Mouse (Mus musculus): ENCODE data around the gene Smok2b. TPM values are rescaled to one million over a fixed set of nuclear protein-coding genes. Genes with fewer than 3 reads are reported as not detected.
"Not testable (repeated sequence)": the region's sequence is repeated elsewhere in the genome, so short reads cannot be mapped to it uniquely, and the experiment has no call there.

Gene Smok2b
- polyA plus RNA-seq, 1 experiment = not detected

DNA sequence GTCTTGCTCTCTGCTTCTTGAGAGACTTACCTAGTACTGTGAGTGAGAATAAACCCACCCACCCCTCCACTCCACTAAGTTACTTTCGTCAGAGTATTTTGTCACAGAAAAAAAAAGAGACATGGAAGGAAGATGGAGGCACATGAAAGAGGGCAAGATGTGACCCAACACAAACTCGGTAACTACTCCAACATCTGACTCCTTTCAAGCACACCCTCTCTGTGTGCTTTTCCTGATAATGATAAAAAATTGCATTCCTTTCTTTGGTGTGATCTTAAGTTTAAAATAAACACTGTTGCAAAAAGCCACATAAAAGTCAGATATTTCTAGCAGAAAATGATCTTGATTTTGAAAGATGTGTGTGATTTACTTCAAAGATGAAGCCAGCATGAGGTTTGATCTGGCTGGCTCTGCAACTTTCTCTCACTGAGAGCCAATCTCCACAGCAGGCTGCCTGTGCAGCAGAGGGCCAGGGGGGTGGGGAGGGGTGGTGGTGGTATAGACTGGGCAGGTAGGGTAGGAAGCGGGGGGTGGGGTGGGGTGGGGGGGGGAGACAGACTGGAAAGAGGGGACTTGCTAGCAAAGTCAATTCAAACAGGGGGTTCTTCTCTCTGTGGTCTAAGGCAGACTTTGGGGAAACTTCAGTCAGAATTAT is 27.5 kb upstream of the Smok2b start:
- not testable (repeated sequence) for H3K4me3 ChIP-seq (ENCODE audit: insufficient read depth, poor library complexity, severe bottlenecking); H3K36me3 ChIP-seq (ENCODE audit: control insufficient read depth, insufficient read depth); H3ac ChIP-seq (ENCODE audit: control insufficient read depth, insufficient read length, low read depth); H3K79me3 ChIP-seq (ENCODE audit: low read depth); H3K27me3 ChIP-seq (ENCODE audit: control insufficient read depth, insufficient read depth, insufficient read length); H3K79me2 ChIP-seq (ENCODE audit: control insufficient read depth, insufficient read depth)

DNA sequence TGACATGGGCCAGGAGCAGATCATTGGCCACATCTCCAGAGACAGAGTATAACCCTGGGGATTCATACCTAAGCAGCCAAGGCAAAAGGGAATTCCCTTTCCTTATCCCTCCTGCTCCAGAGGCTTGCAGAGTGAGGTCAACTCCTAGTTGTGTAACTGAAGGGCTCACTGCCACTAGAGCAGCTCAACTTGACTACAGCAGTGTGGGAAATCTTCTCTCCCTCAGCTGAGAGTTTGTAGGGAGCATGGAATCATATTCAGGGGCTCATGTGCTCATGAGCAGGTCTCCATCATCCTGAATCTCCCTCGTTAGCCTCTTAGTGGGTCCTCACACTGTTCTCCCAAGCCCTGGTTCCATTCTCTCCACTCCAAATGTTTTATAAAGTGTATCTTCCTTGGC is 24.8 kb upstream of the Smok2b start:
- H3K36me3 ChIP-seq (ENCODE audit: control insufficient read depth, insufficient read depth); H3K79me2 ChIP-seq (ENCODE audit: control insufficient read depth, insufficient read depth); H3ac ChIP-seq (ENCODE audit: control insufficient read depth, insufficient read length, low read depth); H3K79me3 ChIP-seq (ENCODE audit: low read depth); H3K27me3 ChIP-seq (ENCODE audit: control insufficient read depth, insufficient read depth, insufficient read length); H3K4me3 ChIP-seq (ENCODE audit: insufficient read depth, poor library complexity, severe bottlenecking): not testable (repeated sequence)

DNA sequence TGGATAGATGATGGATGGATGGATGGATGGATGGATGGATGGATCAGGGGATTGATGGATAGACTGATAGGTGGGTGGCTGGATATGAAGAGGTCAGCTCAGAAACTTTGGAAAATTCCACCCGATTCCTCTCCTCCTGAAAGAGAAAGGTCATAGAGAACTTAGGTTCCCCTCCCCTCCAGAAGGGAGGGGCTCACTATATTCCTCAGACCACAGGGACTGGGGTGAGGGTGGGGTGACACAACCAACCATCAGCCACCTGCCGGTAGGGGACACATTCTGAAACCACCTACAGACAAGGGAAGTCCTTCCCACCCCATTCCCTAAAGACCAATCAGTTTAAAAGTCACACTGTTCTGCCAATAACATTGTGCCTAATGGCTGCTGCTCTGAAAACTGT is 23.6 kb upstream of the Smok2b start:
- H3K4me3 ChIP-seq (ENCODE audit: insufficient read depth, poor library complexity, severe bottlenecking) = no peak overlapping the region
- no peak overlapping the region for H3ac ChIP-seq (ENCODE audit: control insufficient read depth, insufficient read length, low read depth)
- H3K79me2 ChIP-seq (ENCODE audit: control insufficient read depth, insufficient read depth) = no peaks in the 10 kb centered on the region
- TF ChIP-seq CEBPB (IDR thresholded peaks at IDR 0.05; ENCODE audit: low read depth) (no peak), USF1 (IDR thresholded peaks at IDR 0.05; ENCODE audit: low read depth) (no peak), FOSL1 (IDR thresholded peaks at IDR 0.05; ENCODE audit: insufficient read depth, low read length, poor library complexity, severe bottlenecking) (no peak), MYOG (IDR thresholded peaks at IDR 0.05; ENCODE audit: control insufficient read depth, extremely low read depth, insufficient read length) (no peak), CTCF (IDR thresholded peaks at IDR 0.05; ENCODE audit: control insufficient read depth, insufficient read depth, insufficient read length) (no peak), MAX (IDR thresholded peaks at IDR 0.05) (no peak), MYOD1 (IDR thresholded peaks at IDR 0.05; ENCODE audit: control insufficient read depth, insufficient read length, low read depth) (no peak)
- no peaks in the 10 kb centered on the region for H3K79me3 ChIP-seq (ENCODE audit: low read depth)
- H3K36me3 ChIP-seq (ENCODE audit: control insufficient read depth, insufficient read depth) = no peaks in the 10 kb centered on the region
- no peaks in the 10 kb centered on the region for H3K27me3 ChIP-seq (ENCODE audit: control insufficient read depth, insufficient read depth, insufficient read length)

DNA sequence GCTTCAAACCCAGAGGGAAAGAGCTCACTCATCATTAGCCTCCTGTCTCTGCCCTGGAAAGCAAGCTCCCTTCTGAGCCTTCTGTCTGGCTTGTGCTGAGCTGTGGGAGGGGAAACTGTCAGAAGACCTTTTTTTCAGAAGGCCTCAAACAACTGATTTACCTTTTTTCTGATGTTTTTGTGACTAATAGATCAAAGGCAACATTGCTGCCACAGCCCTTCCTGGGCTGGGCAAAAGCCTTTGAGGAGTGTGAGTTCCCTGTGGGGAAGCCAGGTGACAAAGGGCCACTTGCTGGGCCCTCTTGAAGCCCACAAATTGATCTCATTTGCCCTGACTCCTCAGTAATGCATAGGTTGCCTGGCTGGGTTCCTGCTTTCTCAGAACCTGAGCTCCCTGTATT is 21.6 kb upstream of the Smok2b start:
- H3K79me2 ChIP-seq (ENCODE audit: control insufficient read depth, insufficient read depth); H3K27me3 ChIP-seq (ENCODE audit: control insufficient read depth, insufficient read depth, insufficient read length); H3K4me3 ChIP-seq (ENCODE audit: insufficient read depth, poor library complexity, severe bottlenecking); H3K36me3 ChIP-seq (ENCODE audit: control insufficient read depth, insufficient read depth); H3ac ChIP-seq (ENCODE audit: control insufficient read depth, insufficient read length, low read depth); H3K79me3 ChIP-seq (ENCODE audit: low read depth): not testable (repeated sequence)

DNA sequence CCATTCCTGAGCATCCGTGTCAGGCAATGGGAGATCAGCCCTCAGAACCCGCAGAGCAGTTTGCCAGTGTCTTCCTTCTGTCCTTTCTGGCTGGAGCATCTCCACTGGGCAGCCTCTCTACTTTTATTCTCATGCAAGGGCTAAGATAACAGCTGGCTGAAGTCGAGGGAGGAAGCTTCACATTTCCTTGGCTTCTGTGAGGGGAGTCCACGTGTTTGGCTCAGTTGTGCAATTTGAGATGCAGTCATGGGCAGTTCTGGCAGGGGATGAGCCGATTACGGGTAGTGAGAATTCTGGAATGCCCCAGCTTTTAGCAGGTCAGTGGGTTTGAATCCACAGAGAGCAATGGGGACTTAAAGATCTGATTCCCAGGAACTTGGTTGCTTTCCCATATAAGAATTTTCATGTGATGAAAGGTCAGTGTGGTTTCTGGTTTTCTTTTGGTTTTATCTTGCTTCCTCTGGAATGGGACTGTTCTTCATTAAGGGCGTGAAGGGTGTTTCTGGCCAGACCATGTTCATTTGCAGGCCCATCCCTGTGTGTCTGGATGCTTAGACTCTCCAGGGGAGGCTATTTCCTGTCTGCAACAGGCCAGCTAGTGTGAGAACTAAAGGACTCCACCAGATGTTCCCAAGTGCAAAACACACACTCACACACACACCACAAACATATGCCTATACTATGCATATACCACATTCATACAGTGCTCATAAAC is 17.8 kb upstream of the Smok2b start:
- H3ac ChIP-seq (ENCODE audit: control insufficient read depth, insufficient read length, low read depth) = no peak overlapping the region
- H3K79me2 ChIP-seq (ENCODE audit: control insufficient read depth, insufficient read depth) = no peaks in the 10 kb centered on the region
- H3K79me3 ChIP-seq (ENCODE audit: low read depth) = no peaks in the 10 kb centered on the region
- H3K27me3 ChIP-seq (ENCODE audit: control insufficient read depth, insufficient read depth, insufficient read length) = no peaks in the 10 kb centered on the region
- no peak overlapping the region for H3K4me3 ChIP-seq (ENCODE audit: insufficient read depth, poor library complexity, severe bottlenecking)
- TF ChIP-seq MYOG (IDR thresholded peaks at IDR 0.05; ENCODE audit: control insufficient read depth, extremely low read depth, insufficient read length) = no peak
- TF ChIP-seq CEBPB (IDR thresholded peaks at IDR 0.05; ENCODE audit: low read depth) = no peak
- TF ChIP-seq FOSL1 (IDR thresholded peaks at IDR 0.05; ENCODE audit: insufficient read depth, low read length, poor library complexity, severe bottlenecking) = no peak
- TF ChIP-seq MYOD1 (IDR thresholded peaks at IDR 0.05; ENCODE audit: control insufficient read depth, insufficient read length, low read depth) = no peak
- TF ChIP-seq MAX (IDR thresholded peaks at IDR 0.05) = no peak
- TF ChIP-seq CTCF (IDR thresholded peaks at IDR 0.05; ENCODE audit: control insufficient read depth, insufficient read depth, insufficient read length) = no peak
- no peak for TF ChIP-seq USF1 (IDR thresholded peaks at IDR 0.05; ENCODE audit: low read depth)
- no peaks in the 10 kb centered on the region for H3K36me3 ChIP-seq (ENCODE audit: control insufficient read depth, insufficient read depth)

DNA sequence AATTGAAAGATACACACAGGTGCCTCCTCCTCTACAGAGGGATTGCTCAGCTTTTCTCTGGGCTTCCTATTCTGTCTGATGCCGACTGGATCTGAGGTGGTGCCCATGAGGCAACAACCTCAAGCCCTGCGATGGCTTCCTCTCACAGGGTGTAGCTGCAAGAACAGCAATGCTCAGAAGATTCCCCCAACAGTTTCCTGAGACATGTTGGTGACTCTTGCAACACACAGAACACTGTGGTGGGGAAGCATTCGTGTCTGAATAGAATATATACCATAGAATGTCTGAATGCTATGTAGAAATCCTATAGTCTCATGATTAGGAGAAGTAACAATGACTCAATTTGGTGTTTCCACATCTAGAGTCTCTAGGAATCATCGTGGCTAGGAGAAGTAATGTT is 15.9 kb upstream of the Smok2b start:
- Histone ChIP-seq H3K79me3 (ENCODE audit: low read depth) (no peaks in the 10 kb centered on the region), H3K27me3 (ENCODE audit: control insufficient read depth, insufficient read depth, insufficient read length) (no peaks in the 10 kb centered on the region), H3K36me3 (ENCODE audit: control insufficient read depth, insufficient read depth) (no peaks in the 10 kb centered on the region), H3K4me3 (ENCODE audit: insufficient read depth, poor library complexity, severe bottlenecking) (no peak overlapping the region), H3ac (ENCODE audit: control insufficient read depth, insufficient read length, low read depth) (no peak overlapping the region), H3K79me2 (ENCODE audit: control insufficient read depth, insufficient read depth) (no peaks in the 10 kb centered on the region)
- TF ChIP-seq MAX (IDR thresholded peaks at IDR 0.05) = no peak
- no peak for TF ChIP-seq USF1 (IDR thresholded peaks at IDR 0.05; ENCODE audit: low read depth)
- no peak for TF ChIP-seq MYOG (IDR thresholded peaks at IDR 0.05; ENCODE audit: control insufficient read depth, extremely low read depth, insufficient read length)
- TF ChIP-seq FOSL1 (IDR thresholded peaks at IDR 0.05; ENCODE audit: insufficient read depth, low read length, poor library complexity, severe bottlenecking) = no peak
- TF ChIP-seq CTCF (IDR thresholded peaks at IDR 0.05; ENCODE audit: control insufficient read depth, insufficient read depth, insufficient read length) = no peak
- TF ChIP-seq CEBPB (IDR thresholded peaks at IDR 0.05; ENCODE audit: low read depth) = no peak
- no peak for TF ChIP-seq MYOD1 (IDR thresholded peaks at IDR 0.05; ENCODE audit: control insufficient read depth, insufficient read length, low read depth)

All from C2C12 (cell line).